Mouse (Mus musculus): ENCODE measurements at regions not wholly inside any gene's neighbourhood (a gene's known extent, or its start where the extent isn't known, plus 50 kb on each side); places are given as distances from the start of the nearest gene placed in this dataset.

DNA sequence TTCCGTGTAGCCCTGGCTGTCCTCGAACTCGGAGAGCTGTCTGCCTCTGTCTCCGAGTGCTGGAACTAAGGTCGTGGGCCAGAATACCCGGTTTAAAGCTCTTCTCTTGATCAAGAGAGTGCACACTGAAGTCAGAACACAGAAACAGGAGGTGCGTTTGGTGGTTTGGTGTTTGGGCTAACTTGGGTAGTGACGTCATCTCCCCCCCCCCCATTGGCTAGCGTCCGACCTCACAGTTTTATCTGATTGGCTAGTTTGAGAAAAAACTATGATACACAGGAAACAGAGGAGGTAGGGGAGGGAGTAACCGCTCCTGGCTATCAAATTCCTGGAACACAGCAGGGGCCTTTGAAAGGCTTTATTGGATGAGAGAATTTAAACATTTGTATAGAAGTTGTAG, 60.2 kb upstream of the Pim1 start:
- TF ChIP-seq CTCF (IDR thresholded peaks at IDR 0.05; ENCODE audit: borderline replicate concordance, insufficient read depth, low read length), result no peak
- TF ChIP-seq POLR2A (IDR thresholded peaks at IDR 0.05; ENCODE audit: low read depth, low read length), result no peak

Data from embryonic fibroblast, embryonic 13.5 days (primary cell).